Mouse (Mus musculus): Measurements from ENCODE around the gene Set. TPM values are rescaled to one million over a fixed set of nuclear protein-coding genes. Genes with fewer than 3 reads are reported as not detected.
"Not testable (repeated sequence)": the region's sequence is repeated elsewhere in the genome, so short reads cannot be mapped to it uniquely, and the experiment has no call there.

Gene Set
- polyA plus RNA-seq, 1 experiment from 2014 or later: 409 TPM

DNA sequence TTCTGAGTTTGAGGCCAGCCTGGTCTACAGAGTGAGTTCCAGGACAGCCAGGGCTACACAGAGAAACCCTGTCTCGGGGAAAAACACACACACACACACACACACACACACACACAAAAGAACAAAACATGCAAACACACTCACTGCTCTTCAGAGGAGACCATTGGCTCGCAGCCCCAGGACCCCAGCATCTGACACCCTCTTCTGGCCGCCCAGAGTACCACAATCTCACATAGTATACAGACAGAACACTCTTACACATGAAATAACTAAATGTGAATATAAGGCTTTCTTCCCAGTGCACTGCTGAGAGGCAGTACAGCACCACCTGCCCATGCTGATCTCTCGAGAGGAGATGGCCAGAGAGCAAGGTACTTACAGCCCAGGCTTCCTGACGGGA lies 12.6 kb upstream of the Set start:
- WGBS (ENCODE audit: insufficient replicate concordance): 78% methylated on average over 5 of the region's 5 CpGs
- Histone ChIP-seq H3K27ac (no peak overlapping the region), H3K27me3 (replicated peaks) (no peaks in the 10 kb centered on the region), H3K4me1 (peaks cover 29% of the 10 kb centered on the region), H3K4me3 (no peak overlapping the region), H3K4me2 (no peak overlapping the region), H3K9ac (no peak overlapping the region), H3K9me3 (replicated peaks) (no peaks in the 10 kb centered on the region), H3K36me3 (peaks cover 6% of the 10 kb centered on the region; the same call in 1 of the 2 replicates)
- no peak for ATAC-seq

DNA sequence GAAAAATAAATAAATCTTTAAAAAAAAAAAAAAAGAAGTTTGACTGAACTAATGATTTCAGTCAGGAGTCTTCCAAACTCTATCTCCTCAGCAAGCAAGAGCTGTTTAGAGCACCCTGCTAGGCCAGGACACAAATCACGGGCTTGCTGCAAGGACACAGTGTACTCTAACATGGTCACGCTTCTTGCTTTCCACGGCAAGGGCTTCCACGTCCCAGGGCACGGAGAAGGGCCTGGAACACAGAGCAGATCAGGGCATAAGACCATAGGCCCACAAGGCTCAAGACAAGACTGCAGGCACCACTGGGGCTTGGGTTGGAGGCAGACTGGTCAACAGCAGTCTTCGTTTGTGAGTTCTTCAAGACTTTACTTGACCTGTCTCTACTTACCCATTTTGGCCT lies 10.1 kb upstream of the Set start:
- Histone ChIP-seq H3K9me3 (replicated peaks) (no peaks in the 10 kb centered on the region), H3K4me3 (no peak overlapping the region), H3K27ac (no peak overlapping the region), H3K27me3 (replicated peaks) (no peaks in the 10 kb centered on the region), H3K9ac (no peak overlapping the region), H3K4me2 (no peak overlapping the region; the same call in 1 of the 2 replicates), H3K4me1 (peaks cover 35% of the 10 kb centered on the region), H3K36me3 (peaks cover 3% of the 10 kb centered on the region; the same call in 1 of the 2 replicates)
- WGBS (ENCODE audit: insufficient replicate concordance): 86% methylated on average over 6 of the region's 6 CpGs
- no peak for ATAC-seq

GRCm38 (mm10) chr2:30048101-30048501 lies 9.1 kb upstream of the Set start:
- H3K9me3 ChIP-seq (replicated peaks): no peaks in the 10 kb centered on the region
- 32% methylated on average over 11 of the region's 11 CpGs for WGBS (ENCODE audit: insufficient replicate concordance)

GRCm38 (mm10) chr2:30048699-30049388 lies 8.3 kb upstream of the Set start, which contains the start of gene Wdr34:
Gene Wdr34, minus strand, starts transcription at chr2:30048881.
- ATAC-seq: peak; percentile 96
- peaks cover 26% of the 10 kb centered on the region for H3K4me1 ChIP-seq
- under 1% methylated on average over 54 of the region's 54 CpGs for WGBS (ENCODE audit: insufficient replicate concordance)

More at GRCm38 (mm10) chr2:30048101-30048501, 9.1 kb upstream of the Set start:
- H3K36me3 ChIP-seq: peaks cover 3% of the 10 kb centered on the region; the same call in 1 of the 2 replicates
- peak overlapping the region; percentile 65 for H3K4me3 ChIP-seq
- H3K9ac ChIP-seq: peak overlapping the region; percentile 72
- peak overlapping the region; percentile 86 for H3K27ac ChIP-seq
- no peak for ATAC-seq
- H3K4me2 ChIP-seq: peak overlapping the region; percentile 76
- no peaks in the 10 kb centered on the region for H3K27me3 ChIP-seq (replicated peaks)
- peaks cover 26% of the 10 kb centered on the region for H3K4me1 ChIP-seq

DNA sequence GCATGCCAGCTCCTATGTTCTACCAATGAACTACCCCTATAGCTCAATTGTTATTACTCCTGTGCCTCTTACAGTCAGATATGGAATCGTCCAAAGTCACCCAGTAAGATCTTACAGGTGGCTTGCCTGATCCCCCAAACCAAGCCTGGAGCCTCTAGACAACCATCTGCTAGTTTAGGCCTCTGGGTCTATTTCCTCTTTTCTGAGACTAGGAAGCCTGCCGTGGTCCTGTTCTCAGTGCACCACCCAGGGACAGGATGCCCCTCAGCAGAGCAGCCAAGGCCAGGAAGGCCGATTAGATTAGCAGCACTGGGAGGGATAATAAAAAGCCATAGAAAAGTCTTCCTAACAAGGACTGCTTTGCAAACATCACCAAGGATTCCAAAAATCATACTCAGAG lies 7.3 kb upstream of the Set start:
- Histone ChIP-seq H3K27ac (peak overlapping the region; percentile 86), H3K4me3 (no peak overlapping the region), H3K27me3 (replicated peaks) (no peaks in the 10 kb centered on the region), H3K9ac (no peak overlapping the region; the same call in 1 of the 2 replicates), H3K36me3 (peaks cover 3% of the 10 kb centered on the region; the same call in 1 of the 2 replicates), H3K4me1 (peaks cover 26% of the 10 kb centered on the region), H3K4me2 (peak overlapping the region; percentile 76), H3K9me3 (replicated peaks) (no peaks in the 10 kb centered on the region)
- 29% methylated on average over 3 of the region's 3 CpGs for WGBS (ENCODE audit: insufficient replicate concordance)
- ATAC-seq: no peak

More at GRCm38 (mm10) chr2:30048699-30049388, 8.3 kb upstream of the Set start, which contains the start of gene Wdr34:
- Histone ChIP-seq H3K4me3 (peak within 1 kb of the TSS; percentile 65), H3K36me3 (peaks cover 3% of the 10 kb centered on the region; the same call in 1 of the 2 replicates), H3K4me2 (peak within 1 kb of the TSS; percentile 76), H3K9me3 (replicated peaks) (no peaks in the 10 kb centered on the region), H3K27ac (peak within 1 kb of the TSS; percentile 86), H3K9ac (peak within 1 kb of the TSS; percentile 72), H3K27me3 (replicated peaks) (no peaks in the 10 kb centered on the region)

GRCm38 (mm10) chr2:30051992-30052761 lies 5.0 kb upstream of the Set start:
- H3K27me3 ChIP-seq (replicated peaks): no peaks in the 10 kb centered on the region
- WGBS (ENCODE audit: insufficient replicate concordance): 35% methylated on average over 6 of the region's 6 CpGs
- ATAC-seq: no peak
- no peak overlapping the region for H3K4me2 ChIP-seq
- no peak overlapping the region for H3K9ac ChIP-seq
- H3K36me3 ChIP-seq: no peaks in the 10 kb centered on the region
- no peak overlapping the region for H3K4me3 ChIP-seq
- no peak overlapping the region for H3K27ac ChIP-seq
- H3K4me1 ChIP-seq: peaks cover 32% of the 10 kb centered on the region
- H3K9me3 ChIP-seq (replicated peaks): no peaks in the 10 kb centered on the region

DNA sequence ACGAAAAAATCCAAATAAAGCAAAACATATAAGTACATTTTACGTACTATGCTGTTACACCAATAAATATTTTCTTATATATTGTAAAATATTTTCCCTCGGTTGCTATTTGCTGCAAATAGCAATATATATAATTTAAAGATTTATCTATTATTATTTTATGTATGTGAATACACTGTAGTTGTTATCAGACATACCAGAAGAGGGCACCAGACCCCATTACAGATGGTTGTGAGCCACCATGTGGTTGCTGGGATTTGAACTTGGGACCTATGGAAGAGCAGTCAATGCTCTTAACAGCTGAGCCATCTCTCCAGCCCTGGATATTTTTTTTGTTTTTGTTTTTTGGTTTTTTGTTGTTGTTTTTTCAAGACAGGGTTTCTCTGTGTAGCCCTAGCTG lies 1.9 kb upstream of the Set start:
- H3K9me3 ChIP-seq (replicated peaks); H3K4me2 ChIP-seq; H3K27ac ChIP-seq; H3K27me3 ChIP-seq (replicated peaks); H3K4me3 ChIP-seq; ATAC-seq; H3K36me3 ChIP-seq; H3K9ac ChIP-seq: not testable (repeated sequence)
- peaks cover 13% of the 10 kb centered on the region for H3K4me1 ChIP-seq
- 78% methylated on average over 3 of the region's 3 CpGs for WGBS (ENCODE audit: insufficient replicate concordance)

- Histone ChIP-seq H3K4me2 (no peak overlapping the region), H3K36me3 (no peaks in the 10 kb centered on the region), H3K27me3 (replicated peaks) (no peaks in the 10 kb centered on the region), H3K4me1 (peaks cover 24% of the 10 kb centered on the region), H3K9ac (no peak overlapping the region), H3K27ac (no peak overlapping the region), H3K4me3 (no peak overlapping the region), H3K9me3 (replicated peaks) (no peaks in the 10 kb centered on the region)
- 71% methylated on average over 3 of the region's 3 CpGs for WGBS (ENCODE audit: insufficient replicate concordance)
- ATAC-seq: no peak
These were observed 442 bp upstream of the Set start for GRCm38 (mm10) chr2:30056736-30057135.

DNA sequence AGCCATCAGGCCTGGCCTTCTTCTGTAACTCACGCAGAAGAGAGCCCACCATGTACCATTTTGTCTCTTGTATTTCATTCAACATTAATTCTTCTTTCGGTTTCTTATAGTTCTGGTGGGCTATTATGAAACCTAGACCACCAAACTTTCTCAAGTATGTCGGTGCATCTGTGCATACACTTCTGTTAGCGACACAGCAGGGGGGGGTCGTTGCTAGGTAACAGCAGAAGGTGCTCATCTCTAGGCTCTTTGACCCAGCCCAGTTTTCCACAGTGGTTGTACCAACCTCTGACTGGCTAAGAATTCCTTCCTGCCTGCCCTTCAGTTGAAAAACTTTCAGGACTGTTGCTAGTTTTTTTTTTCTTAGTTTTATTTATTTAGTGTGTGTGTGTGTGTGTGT lies 1.2 kb downstream of the Set start:
- no peak overlapping the region for H3K4me2 ChIP-seq
- no peak for ATAC-seq
- H3K27me3 ChIP-seq (replicated peaks): no peaks in the 10 kb centered on the region
- no peaks in the 10 kb centered on the region; the same call in 1 of the 2 replicates for H3K36me3 ChIP-seq
- no peaks in the 10 kb centered on the region for H3K9me3 ChIP-seq (replicated peaks)
- 64% methylated on average over 5 of the region's 5 CpGs for WGBS (ENCODE audit: insufficient replicate concordance)
- H3K27ac ChIP-seq: no peak overlapping the region
- H3K4me1 ChIP-seq: peaks cover 39% of the 10 kb centered on the region
- H3K4me3 ChIP-seq: no peak overlapping the region
- no peak overlapping the region for H3K9ac ChIP-seq

DNA sequence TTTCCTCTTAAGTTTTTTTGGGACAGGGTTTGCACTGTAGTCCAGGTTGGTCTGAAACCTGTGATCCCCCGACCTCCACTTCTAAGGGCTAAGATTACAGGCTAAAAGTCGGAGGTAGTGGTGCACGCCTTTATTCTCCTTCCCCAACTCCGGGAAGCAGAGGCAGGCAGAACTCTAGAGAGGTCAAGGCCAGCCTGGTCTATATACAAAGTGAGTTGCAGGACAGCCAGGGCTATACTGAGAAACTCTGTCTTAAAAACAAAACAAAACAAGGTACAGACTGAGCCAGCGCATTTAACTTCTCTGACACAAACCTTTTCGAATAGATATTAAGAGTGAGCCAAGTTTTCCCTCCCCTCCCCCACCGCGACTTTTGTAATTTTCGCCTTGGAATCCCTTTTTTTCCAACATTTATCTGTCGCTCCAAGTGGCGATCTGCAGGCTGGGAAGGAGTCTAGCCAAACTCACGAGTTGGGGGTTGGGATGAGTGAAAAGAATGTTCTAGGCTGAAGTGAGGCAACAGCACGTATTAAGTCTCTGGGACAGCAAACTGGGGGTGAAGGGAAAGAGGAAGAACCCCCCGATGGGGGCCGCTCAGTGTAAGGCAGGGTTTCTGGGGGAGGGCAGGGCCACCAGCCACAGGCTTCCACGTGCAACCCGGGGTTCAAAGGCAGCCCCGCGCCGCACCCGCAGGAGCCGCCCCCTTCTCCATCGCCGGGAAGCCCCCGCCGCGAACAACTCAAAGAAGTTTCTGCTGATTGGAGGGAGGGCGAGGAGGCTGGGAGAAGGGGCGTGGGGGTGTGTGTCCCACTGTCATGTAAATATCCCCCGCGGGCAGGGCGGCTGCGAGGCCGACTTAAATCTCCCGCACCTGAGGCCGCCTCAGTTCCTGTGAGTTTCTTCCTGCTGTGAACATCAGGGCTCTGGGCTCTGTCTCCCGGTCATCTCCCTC lies 4.3 kb downstream of the Set start:
- Histone ChIP-seq H3K27me3 (replicated peaks) (no peaks in the 10 kb centered on the region), H3K36me3 (no peaks in the 10 kb centered on the region; the same call in 1 of the 2 replicates), H3K9ac (peak overlapping the region; percentile 83), H3K4me1 (peaks cover 63% of the 10 kb centered on the region), H3K4me2 (peak overlapping the region; percentile 97), H3K4me3 (peak overlapping the region; percentile 76), H3K9me3 (replicated peaks) (no peaks in the 10 kb centered on the region), H3K27ac (peak overlapping the region; percentile 92)
- no peak for ATAC-seq
- 5% methylated on average over 37 of the region's 37 CpGs for WGBS (ENCODE audit: insufficient replicate concordance)

Data from liver, embryonic 12.5 days (tissue).